Mouse (Mus musculus) heart, postnatal 0 days (tissue): ENCODE measurements around the gene Hdac11.

ENCODE experiments used
- CTCF ChIP-seq: IDR thresholded peaks from 2 replicates; pipeline ENCODE4 v1.5.1; 2016; ENCODE audit warnings: antibody characterized with exemption, control low read depth, low read depth
- EP300 ChIP-seq: IDR thresholded peaks from 2 replicates; pipeline ENCODE4 v1.6.1; 2016; ENCODE audit warnings: antibody characterized with exemption, low read depth

DNA sequence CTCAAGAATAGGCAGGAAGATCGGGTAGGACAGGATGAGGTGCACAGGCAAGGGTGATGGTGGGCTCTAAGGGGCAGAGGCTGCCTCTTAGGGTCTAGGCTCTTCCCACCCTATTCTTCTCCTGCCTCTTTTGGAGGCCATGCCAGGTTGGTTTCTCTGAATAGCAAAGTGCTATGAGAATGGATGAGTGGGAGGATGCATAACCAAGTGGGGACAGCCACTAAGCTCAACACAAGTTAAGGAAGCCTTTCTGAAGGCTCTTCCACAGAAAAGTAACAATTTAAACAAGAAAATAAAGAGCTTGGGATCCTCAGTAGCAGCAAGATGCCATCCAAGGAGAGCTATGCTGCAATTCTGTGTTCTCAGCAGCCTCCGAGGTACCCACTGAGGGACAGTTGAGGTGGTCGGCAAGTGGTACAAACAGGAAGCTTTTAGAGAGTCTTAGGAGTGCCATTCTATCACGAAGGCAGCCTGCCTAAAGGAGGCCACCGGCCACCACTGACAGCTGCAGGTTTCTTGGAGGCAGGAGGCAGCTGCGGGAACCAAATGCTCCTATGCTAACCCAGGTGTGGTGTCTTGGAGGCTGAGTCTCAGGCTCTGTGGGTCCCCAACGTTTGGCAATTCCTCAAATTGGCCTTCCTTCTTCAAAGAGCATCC lies 3.4 kb upstream of the Hdac11 start:
- TF ChIP-seq CTCF (no peak), EP300 (no peak)
